Mouse (Mus musculus) layer of hippocampus, adult 18-20 months (tissue): Measurements from ENCODE around the gene Olfr65. TPM values are rescaled to one million over a fixed set of nuclear protein-coding genes. Genes with fewer than 3 reads are reported as not detected.

ENCODE experiments used
- total RNA-seq, 2 experiments: library from RNA; stranded (reverse); gene quantifications; 2 replicates each; pipeline ENCODE4 v1.2.3; 2021

Gene Olfr65
- total RNA-seq, 2 experiments from 2014 or later: not detected

Other genes with a start within 250 kb of the Olfr65 start
- not detected for gene Olfr623, start 239.8 kb upstream of the Olfr65 start, total RNA-seq
- under 1 TPM in 1 of 2 experiments, not detected in 1; 0.05 TPM for gene Olfr624, start 232.3 kb upstream of the Olfr65 start, total RNA-seq
- gene Olfr625-ps1, start 220.8 kb upstream of the Olfr65 start, total RNA-seq: not detected
- gene Olfr243, start 188.8 kb upstream of the Olfr65 start, total RNA-seq: not detected
- gene Olfr628, start 173.1 kb upstream of the Olfr65 start, total RNA-seq: not detected
- gene Olfr629, start 158.5 kb upstream of the Olfr65 start, total RNA-seq: not detected
- gene Olfr630, start 146.2 kb upstream of the Olfr65 start, total RNA-seq: not detected
- gene Olfr69, start 131.9 kb upstream of the Olfr65 start, total RNA-seq: not detected
- not detected for gene Olfr68, start 123.8 kb upstream of the Olfr65 start, total RNA-seq
- gene Olfr67, start 111.7 kb upstream of the Olfr65 start, total RNA-seq: not detected
- 10 to 100 TPM; 26.0 to 31.8 TPM for gene Hbb-bt, start 89.5 kb upstream of the Olfr65 start, total RNA-seq
- 100 to 1,000 TPM; 267 to 283 TPM for gene Hbb-bs, start 75.4 kb upstream of the Olfr65 start, total RNA-seq
- not detected for gene Hbb-bh2, start 63.0 kb upstream of the Olfr65 start, total RNA-seq
- not detected for gene Hbb-bh1, start 60.3 kb upstream of the Olfr65 start, total RNA-seq
- not detected for gene Hbb-y, start 50.3 kb upstream of the Olfr65 start, total RNA-seq
- gene Olfr66, start 17.2 kb upstream of the Olfr65 start, total RNA-seq: not detected
- gene Olfr64, start 9.0 kb upstream of the Olfr65 start, total RNA-seq: not detected
- gene Olfr631, start 25.3 kb downstream of the Olfr65 start, total RNA-seq: not detected
- not detected for gene Olfr632, start 30.9 kb downstream of the Olfr65 start, total RNA-seq
- gene Olfr633, start 41.0 kb downstream of the Olfr65 start, total RNA-seq: not detected
- under 1 TPM in 1 of 2 experiments, not detected in 1; 0.05 TPM for gene Olfr635, start 67.7 kb downstream of the Olfr65 start, total RNA-seq
- gene Olfr638, start 95.3 kb downstream of the Olfr65 start, total RNA-seq: not detected
- under 1 TPM in 1 of 2 experiments, not detected in 1; 0.05 TPM for gene Olfr639, start 113.8 kb downstream of the Olfr65 start, total RNA-seq
- gene Olfr640, start 122.1 kb downstream of the Olfr65 start, total RNA-seq: not detected
- gene Olfr641, start 132.0 kb downstream of the Olfr65 start, total RNA-seq: not detected
- gene Olfr642, start 149.2 kb downstream of the Olfr65 start, total RNA-seq: not detected
- not detected for gene 4930516K23Rik, start 158.0 kb downstream of the Olfr65 start, total RNA-seq
- not detected for gene Olfr644, start 168.4 kb downstream of the Olfr65 start, total RNA-seq
- not detected for gene Olfr645, start 182.0 kb downstream of the Olfr65 start, total RNA-seq
- not detected for gene Olfr646, start 201.4 kb downstream of the Olfr65 start, total RNA-seq
- gene Ubqln5, start 226.3 kb downstream of the Olfr65 start, total RNA-seq: not detected
- gene Olfr643, start 233.9 kb downstream of the Olfr65 start, total RNA-seq: not detected
- gene Ubqln3, start 239.8 kb downstream of the Olfr65 start, total RNA-seq: not detected
- gene Ubqlnl, start 247.1 kb downstream of the Olfr65 start, total RNA-seq: not detected